Mouse (Mus musculus) bone marrow, adult 2 months (tissue): ENCODE results near the gene Padi6.

Experiments
- CTCF ChIP-seq: fragments of 200-500 bp; IDR thresholded peaks from 2 replicates; pipeline ENCODE4 v1.5.1; 2011; ENCODE audit warnings: low read length, control low read depth; ENCODE audit not compliant: control insufficient read depth, insufficient read depth
- POLR2A ChIP-seq: fragments of 200-500 bp; IDR thresholded peaks from 2 replicates; pipeline ENCODE4 v1.6.1; 2011; ENCODE audit warnings: low read depth, mild to moderate bottlenecking, control low read depth, low read length, borderline replicate concordance; ENCODE audit not compliant: control insufficient read depth

DNA sequence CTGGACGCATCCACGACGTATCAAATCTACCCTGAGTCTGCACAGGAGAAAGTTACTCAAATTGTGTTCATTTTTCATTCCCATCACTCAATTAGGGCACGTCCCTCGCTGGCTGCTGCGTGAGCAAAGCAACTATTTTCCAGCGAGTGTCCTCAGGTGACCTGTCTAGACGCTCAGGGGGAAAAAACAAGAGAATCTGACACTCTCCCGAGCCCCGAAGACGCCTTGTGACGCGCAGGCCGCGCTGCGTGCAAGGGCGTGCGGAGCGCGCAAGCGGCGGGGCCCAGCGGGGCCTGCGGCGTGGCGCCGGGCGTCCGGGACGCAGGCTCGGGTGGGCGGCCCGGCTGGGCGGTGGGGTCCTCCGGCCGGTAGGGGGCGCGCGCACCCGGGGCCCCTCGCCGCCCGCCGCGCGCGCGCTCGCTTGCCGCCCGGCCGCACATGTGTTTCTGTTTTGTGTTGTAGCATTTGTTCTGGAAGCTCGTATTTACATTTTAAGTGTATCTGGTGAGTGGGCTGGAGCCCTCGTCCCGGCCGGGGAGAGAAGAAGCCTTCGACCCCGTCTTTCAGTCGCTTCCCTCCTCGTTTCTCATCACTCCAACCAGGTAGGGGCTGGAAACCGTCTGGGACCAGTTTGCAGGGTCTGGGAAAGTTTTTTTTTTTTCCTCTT, 41.3 kb downstream of the Padi6 start:
- TF ChIP-seq CTCF (peak; percentile 34; the same call in 1 of the 2 replicates), POLR2A (peak; percentile 50; the same call in 1 of the 2 replicates)
